Mouse (Mus musculus) intestine, embryonic 15.5 days (tissue): ENCODE measurements at regions not wholly inside any gene's neighbourhood (a gene's known extent, or its start where the extent isn't known, plus 50 kb on each side); places are given as distances from the start of the nearest gene placed in this dataset.

Experiments used
- ATAC-seq: fragments of 200-750 bp; cut with Nextera tagmentation; 2 replicates; pipeline ENCODE4 v1.8.0; 2017; ENCODE audit warnings: moderate TSS enrichment, moderate library complexity
- H3K27ac ChIP-seq: fragments of 300-500 bp; sonication (generic); 2 replicates; pipeline ENCODE4 v1.5.1; 2015; ENCODE audit warnings: mild to moderate bottlenecking, inconsistent platforms
- H3K27me3 ChIP-seq: fragments of 300-500 bp; sonication (generic); replicated peaks from 2 replicates; pipeline ENCODE4 v1.6.1; 2015; ENCODE audit warnings: inconsistent platforms
- H3K36me3 ChIP-seq: fragments of 300-500 bp; sonication (generic); 2 replicates; pipeline ENCODE4 v1.6.1; 2015; ENCODE audit warnings: inconsistent platforms
- H3K4me1 ChIP-seq: fragments of 300-500 bp; sonication (generic); replicated peaks from 2 replicates; pipeline ENCODE4 v1.6.1; 2015; ENCODE audit warnings: inconsistent platforms
- H3K4me2 ChIP-seq: fragments of 300-500 bp; sonication (generic); replicated peaks from 2 replicates; pipeline ENCODE4 v1.6.1; 2015; ENCODE audit warnings: mild to moderate bottlenecking, inconsistent platforms
- H3K4me3 ChIP-seq: fragments of 300-500 bp; sonication (generic); replicated peaks from 2 replicates; pipeline ENCODE4 v1.5.1; 2015; ENCODE audit warnings: inconsistent platforms
- H3K9ac ChIP-seq: fragments of 300-500 bp; sonication (generic); 2 replicates; pipeline ENCODE4 v1.6.1; 2015; ENCODE audit warnings: inconsistent platforms
- H3K9me3 ChIP-seq: fragments of 300-500 bp; sonication (generic); 2 replicates; pipeline ENCODE4 v1.6.1; 2016; ENCODE audit warnings: inconsistent platforms
- WGBS: fragments of 180-500 bp; shearing (Covaris S2); methylation state at CpG from one replicate; pipeline ENCODE4 v1.1.7; 2015; 5-methylcytosine and 5-hydroxymethylcytosine counted together

DNA sequence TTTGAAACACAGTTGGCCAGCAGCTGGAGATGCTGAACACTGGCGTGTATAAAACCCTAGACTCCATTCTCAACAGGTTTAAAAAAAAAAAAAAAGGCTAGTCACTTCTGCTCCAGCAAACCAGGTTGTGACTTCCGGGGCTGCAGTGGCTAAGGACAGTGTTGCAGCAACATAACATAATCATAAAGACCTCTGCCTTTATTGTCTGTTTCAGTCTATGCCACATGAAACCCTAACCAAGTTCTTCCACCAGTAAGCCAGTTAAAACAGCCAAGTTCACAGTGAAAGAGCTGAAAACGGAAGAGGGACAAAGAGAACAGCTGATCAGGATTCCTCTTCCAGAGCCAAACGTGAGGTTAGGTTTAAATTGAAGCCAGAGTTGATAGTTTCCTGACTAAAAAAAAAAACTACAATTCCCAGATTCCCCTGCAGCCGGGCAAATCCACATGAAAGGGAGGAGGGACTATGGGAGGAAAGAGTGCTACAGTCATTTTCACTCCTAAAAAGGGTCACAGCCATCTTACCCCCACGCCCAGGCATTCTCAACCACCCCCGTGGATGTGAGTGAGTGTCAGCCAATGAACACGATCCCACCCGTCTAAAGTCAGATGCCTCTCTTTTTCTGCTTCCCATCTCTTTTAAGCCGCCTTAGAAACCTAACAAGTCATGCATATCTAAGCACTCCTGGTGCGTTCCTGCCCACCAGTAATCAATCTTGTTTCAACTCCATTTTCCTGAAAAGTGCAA is 69.8 kb upstream of the Serbp1 start:
- H3K9ac ChIP-seq, result peak overlapping the region; percentile 32; the same call in 1 of the 2 replicates

DNA sequence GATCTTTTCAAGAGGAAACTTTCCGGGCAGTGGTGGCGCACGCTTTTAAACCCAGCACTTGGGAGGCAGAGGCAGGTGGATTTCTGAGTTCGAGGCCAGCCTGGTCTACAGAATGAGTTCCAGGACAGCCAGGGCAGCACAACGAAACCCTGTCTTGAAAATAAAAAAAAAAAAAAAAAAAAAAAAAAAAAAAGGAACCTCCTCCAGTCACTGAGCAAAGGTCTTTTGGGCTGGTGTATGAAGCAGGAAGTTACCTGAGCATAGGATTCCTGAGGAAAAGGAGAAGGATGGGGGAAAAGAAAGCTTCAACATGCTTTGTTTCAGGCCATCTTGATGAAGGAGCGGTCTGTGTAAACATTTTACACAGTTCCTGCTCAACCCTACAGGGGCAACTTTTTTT is 72.9 kb upstream of the Serbp1 start:
- H3K4me2 ChIP-seq, result no peak overlapping the region
- H3K9me3 ChIP-seq, result no peaks in the 10 kb centered on the region
- ATAC-seq, result no peak
- WGBS, result 80% methylated on average over 6 of the region's 6 CpGs
- H3K4me1 ChIP-seq, result no peaks in the 10 kb centered on the region
- H3K27me3 ChIP-seq, result no peaks in the 10 kb centered on the region
- no peak overlapping the region for H3K4me3 ChIP-seq
- H3K9ac ChIP-seq, result no peak overlapping the region
- H3K36me3 ChIP-seq, result no peaks in the 10 kb centered on the region
- H3K27ac ChIP-seq, result no peak overlapping the region

More for the DNA sequence above, 69.8 kb upstream of the Serbp1 start:
- H3K36me3 ChIP-seq, result no peaks in the 10 kb centered on the region
- ATAC-seq, result peak; percentile 63
- no peaks in the 10 kb centered on the region for H3K27me3 ChIP-seq
- peak overlapping the region; percentile 39 for H3K4me3 ChIP-seq
- H3K4me2 ChIP-seq, result peak overlapping the region; percentile 62
- H3K4me1 ChIP-seq, result 0 out of 2 replicates have a peak, but pooled peaks cover 3% of the 10 kb centered on the region
- H3K27ac ChIP-seq, result 0 out of 2 replicates have a peak overlapping the region, but pooled peaks have one; percentile 11
- 15% methylated on average over 11 of the region's 11 CpGs for WGBS
- no peaks in the 10 kb centered on the region for H3K9me3 ChIP-seq

DNA sequence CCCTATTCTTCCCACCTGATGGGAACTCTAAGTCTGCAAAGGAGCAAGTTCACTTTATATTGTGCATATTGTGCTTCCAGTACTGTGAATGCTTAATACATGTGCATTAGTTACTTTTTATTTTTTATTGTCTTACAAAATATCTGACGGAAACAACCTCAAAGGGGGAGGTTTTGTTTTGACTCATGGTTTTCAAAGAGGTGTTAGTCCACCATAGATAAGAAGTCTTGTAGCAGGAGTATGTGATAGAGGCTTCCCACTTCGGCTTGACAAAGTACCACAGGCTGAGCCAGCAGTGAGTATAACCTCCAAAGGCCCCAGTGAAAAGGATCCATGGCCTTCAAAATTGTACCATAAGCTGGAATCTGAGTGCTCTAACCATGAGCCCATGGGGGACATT is 74.0 kb upstream of the Serbp1 start:
- H3K4me1 ChIP-seq, result no peaks in the 10 kb centered on the region
- no peak overlapping the region for H3K27ac ChIP-seq
- no peaks in the 10 kb centered on the region for H3K9me3 ChIP-seq
- H3K4me3 ChIP-seq, result no peak overlapping the region
- no peaks in the 10 kb centered on the region for H3K27me3 ChIP-seq
- H3K36me3 ChIP-seq, result no peaks in the 10 kb centered on the region
- WGBS, result 86% methylated on average over 2 of the region's 2 CpGs
- ATAC-seq, result no peak
- no peak overlapping the region for H3K4me2 ChIP-seq
- no peak overlapping the region for H3K9ac ChIP-seq

DNA sequence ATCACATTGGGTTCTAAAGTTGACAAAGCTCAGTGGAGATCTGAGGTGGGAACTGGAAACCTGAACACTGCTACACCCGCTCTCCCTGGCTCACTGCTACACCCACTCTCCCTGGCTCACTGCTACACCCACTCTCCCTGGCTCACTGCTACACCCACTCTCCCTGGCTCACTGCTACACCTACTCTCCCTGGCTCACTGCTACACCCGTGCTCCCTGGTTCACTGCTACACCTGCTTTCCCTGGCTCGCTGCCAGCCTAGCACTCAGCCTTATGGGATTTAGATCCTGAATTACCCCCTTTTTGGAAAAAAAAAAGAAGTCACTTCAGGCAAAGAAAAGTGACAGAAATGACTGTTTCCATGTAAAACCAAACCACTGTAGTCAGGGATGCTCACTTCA is 75.2 kb upstream of the Serbp1 start:
- Histone ChIP-seq H3K4me2 (no peak overlapping the region), H3K4me1 (no peaks in the 10 kb centered on the region), H3K9ac (no peak overlapping the region), H3K4me3 (no peak overlapping the region), H3K36me3 (no peaks in the 10 kb centered on the region), H3K9me3 (no peaks in the 10 kb centered on the region), H3K27ac (no peak overlapping the region), H3K27me3 (no peaks in the 10 kb centered on the region)
- ATAC-seq, result no peak
- 59% methylated on average over 3 of the region's 3 CpGs for WGBS

DNA sequence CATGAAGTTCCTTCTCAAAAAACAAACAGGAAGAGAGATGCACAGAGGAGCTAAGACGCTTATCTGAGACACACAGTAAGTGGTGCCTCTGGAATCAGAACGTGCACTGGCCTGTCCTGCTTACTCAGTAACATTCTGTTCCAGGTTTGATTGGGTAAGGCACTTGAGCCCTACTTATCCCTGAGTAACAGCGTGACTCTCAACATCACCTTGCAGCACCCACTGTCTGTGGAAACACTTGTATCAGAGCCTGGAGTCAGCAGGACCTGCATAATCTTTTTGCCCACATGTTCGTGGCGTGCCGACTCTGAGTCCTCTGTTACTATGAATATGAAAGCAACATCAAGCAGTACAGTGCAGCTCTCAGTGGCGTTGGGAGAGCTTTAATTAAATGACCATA is 76.4 kb upstream of the Serbp1 start:
- Histone ChIP-seq H3K9me3 (no peaks in the 10 kb centered on the region), H3K4me1 (no peaks in the 10 kb centered on the region), H3K4me3 (no peak overlapping the region), H3K27ac (no peak overlapping the region), H3K4me2 (no peak overlapping the region), H3K27me3 (no peaks in the 10 kb centered on the region), H3K9ac (no peak overlapping the region), H3K36me3 (no peaks in the 10 kb centered on the region)
- ATAC-seq, result peak; percentile 44; the same call in 1 of the 2 replicates
- 75% methylated on average over 7 of the region's 7 CpGs for WGBS

DNA sequence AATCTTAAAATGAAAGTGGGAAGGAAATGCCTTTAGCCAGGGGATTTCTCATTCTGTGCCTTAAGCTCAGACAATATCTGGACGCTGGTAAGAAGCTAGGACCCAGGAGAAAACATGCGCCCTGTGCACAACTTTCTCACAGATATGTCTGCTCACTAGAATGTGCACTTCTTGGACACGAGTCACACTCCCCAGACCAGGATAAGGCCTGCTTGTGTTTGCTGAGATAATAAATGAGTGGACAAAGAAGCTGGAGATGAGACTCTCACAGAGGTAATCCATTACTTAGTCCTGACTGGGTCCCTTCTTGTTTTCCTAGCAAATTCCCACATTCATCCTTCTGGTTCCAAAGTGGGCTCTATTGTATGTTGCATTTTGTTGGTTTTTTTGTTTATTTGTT is 77.4 kb upstream of the Serbp1 start:
- no peaks in the 10 kb centered on the region for H3K27me3 ChIP-seq
- no peaks in the 10 kb centered on the region for H3K4me1 ChIP-seq
- H3K9me3 ChIP-seq, result no peaks in the 10 kb centered on the region
- ATAC-seq, result no peak
- H3K4me2 ChIP-seq, result no peak overlapping the region
- H3K4me3 ChIP-seq, result no peak overlapping the region
- 72% methylated on average over 3 of the region's 3 CpGs for WGBS
- H3K27ac ChIP-seq, result no peak overlapping the region
- no peak overlapping the region for H3K9ac ChIP-seq
- no peaks in the 10 kb centered on the region for H3K36me3 ChIP-seq

DNA sequence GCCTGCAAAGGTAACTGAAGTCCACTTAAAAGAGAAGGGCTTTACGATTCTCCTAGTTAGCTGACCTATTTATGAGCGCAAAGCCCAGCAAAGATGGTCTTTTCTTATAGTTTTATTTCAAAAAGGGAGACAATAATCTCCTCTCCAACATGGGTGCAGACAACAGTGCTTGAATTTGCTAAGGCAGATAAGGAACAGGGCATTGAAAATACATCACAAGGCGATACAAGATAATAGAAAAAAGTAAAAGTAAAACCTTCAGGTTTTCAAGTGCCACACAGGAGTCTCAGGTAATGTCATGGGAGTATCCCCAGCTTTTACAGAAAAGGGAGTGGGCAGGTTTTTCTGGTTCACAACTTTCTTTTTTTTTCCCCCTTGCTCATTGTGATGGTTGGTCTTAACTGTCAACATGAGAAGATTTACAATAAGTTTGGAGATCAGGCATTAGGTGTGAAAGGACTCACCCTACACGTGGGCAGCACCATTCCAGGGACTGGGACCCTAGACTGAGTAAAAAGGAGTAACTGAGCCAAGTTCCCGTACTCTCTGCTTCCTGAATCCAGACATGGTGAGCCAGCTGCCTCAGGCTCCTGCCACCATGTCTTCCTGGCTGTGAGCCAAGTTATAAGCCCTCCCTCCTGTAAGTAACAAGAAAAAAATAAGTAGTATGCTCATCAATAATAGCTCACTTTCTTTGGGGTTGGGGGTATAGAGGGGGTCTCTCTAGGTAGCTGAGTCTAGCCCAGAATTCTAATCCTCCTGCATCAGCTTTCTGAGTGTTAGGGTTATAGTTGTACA is 78.1 kb upstream of the Serbp1 start:
- no peak for ATAC-seq
- no peak overlapping the region for H3K27ac ChIP-seq
- no peaks in the 10 kb centered on the region for H3K9me3 ChIP-seq
- no peaks in the 10 kb centered on the region for H3K4me1 ChIP-seq
- no peak overlapping the region for H3K9ac ChIP-seq
- H3K4me3 ChIP-seq, result no peak overlapping the region
- no peaks in the 10 kb centered on the region for H3K27me3 ChIP-seq
- H3K36me3 ChIP-seq, result no peaks in the 10 kb centered on the region
- WGBS, result 64% methylated on average over 5 of the region's 5 CpGs
- H3K4me2 ChIP-seq, result no peak overlapping the region

DNA sequence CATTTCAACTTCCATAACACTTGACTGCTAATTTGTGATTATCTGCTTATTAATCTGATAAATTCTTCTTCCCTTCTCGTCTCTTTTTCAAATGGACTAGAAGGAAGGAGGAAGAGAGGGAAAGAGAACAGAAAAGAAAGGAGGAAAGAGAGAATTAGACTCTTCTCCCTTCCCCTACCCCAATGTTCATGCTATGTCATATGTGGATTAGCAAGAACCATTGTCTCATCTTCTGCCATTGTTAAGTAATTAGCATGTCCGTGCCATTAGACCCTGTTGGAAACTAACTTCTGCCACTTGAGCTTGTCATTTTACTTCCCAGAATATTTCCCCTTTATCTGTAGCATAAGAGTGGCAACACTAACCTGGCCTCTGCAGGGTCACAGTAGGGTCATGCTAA is 78.8 kb upstream of the Serbp1 start:
- Histone ChIP-seq H3K36me3 (no peaks in the 10 kb centered on the region), H3K9me3 (no peaks in the 10 kb centered on the region), H3K4me1 (no peaks in the 10 kb centered on the region), H3K27ac (no peak overlapping the region), H3K4me3 (no peak overlapping the region), H3K9ac (no peak overlapping the region), H3K27me3 (no peaks in the 10 kb centered on the region), H3K4me2 (no peak overlapping the region)
- no peak for ATAC-seq
- 23% methylated on average over 2 of the region's 2 CpGs for WGBS

DNA sequence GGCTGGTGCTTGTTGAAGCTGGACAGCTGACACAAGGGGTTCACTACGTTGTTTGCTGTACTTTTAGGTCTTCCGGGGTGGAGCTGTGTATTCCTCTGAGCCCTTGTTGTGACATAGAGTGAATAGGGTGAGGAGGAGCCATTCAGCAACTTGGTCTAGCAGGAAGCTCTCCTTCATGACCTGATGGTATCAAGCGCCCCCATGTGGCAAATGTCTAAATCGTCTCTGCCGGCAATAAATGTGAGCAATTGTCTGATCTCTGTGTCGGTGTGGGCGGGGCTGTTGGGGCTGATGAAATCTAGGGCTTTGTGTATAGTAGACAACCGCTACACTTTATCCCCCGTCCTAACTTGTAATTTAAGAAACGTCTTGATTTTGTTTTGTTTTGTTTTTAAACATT is 79.2 kb upstream of the Serbp1 start:
- Histone ChIP-seq H3K36me3 (no peaks in the 10 kb centered on the region), H3K27me3 (no peaks in the 10 kb centered on the region), H3K9me3 (no peaks in the 10 kb centered on the region), H3K4me2 (peak overlapping the region; percentile 38), H3K4me3 (no peak overlapping the region), H3K27ac (no peak overlapping the region), H3K9ac (no peak overlapping the region), H3K4me1 (no peaks in the 10 kb centered on the region)
- 3% methylated on average over 10 of the region's 10 CpGs for WGBS
- ATAC-seq, result peak; percentile 87

DNA sequence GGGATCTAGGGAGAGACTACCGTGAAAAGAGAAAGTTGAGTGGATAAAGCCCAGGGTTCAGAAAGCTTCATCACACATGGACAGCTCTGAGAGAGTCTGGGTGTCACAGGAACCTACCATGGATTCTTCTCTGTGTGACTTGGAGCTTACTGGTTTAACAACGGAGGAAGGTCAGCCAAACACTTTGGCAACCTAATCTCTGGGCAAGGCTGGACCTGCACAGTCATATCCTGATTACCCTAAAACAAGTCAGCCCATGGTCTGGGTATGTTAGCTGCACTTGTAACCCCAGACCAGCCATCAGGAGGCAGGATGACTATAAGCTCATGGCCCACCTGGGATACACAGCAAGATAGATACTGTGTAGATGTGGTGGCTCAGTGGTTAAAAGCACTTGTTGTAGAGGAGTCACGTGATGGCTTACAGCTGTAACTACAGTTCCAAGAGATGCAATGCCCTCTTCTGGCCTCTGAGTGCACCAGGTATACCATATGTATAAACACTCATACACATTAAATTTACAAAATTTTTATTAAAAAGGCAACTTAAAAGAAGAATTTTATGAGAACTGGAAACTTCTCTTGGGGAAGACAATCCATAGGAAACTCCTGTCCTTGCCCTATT is 85.0 kb upstream of the Serbp1 start:
- Histone ChIP-seq H3K4me3 (no peak overlapping the region), H3K27me3 (no peaks in the 10 kb centered on the region), H3K36me3 (no peaks in the 10 kb centered on the region), H3K9me3 (no peaks in the 10 kb centered on the region), H3K4me1 (no peaks in the 10 kb centered on the region), H3K27ac (no peak overlapping the region), H3K4me2 (no peak overlapping the region), H3K9ac (no peak overlapping the region)
- no peak for ATAC-seq
- 80% methylated on average over 3 of the region's 3 CpGs for WGBS

DNA sequence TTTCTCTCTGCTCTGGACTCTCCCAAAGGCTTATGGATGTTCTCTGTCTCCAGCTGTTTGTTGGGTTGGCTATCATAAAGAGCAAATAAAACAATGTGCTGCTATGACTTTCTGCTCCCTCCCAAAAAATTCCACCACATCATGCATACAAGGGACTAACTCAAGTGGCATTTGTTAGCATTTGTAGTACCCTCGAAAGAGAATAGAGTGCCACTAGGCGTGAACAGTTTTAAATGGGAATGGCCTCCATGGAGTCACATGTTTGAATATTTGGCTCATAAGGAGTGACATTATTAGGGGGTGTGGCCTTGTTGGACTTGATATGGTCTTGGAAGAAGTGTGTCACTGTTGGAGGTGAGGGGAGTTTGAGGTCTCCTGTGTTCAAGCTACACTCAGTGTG is 86.5 kb upstream of the Serbp1 start:
- no peak for ATAC-seq
- Histone ChIP-seq H3K27me3 (no peaks in the 10 kb centered on the region), H3K36me3 (no peaks in the 10 kb centered on the region), H3K9me3 (no peaks in the 10 kb centered on the region), H3K27ac (no peak overlapping the region), H3K4me3 (no peak overlapping the region), H3K4me1 (0 out of 2 replicates have a peak, but pooled peaks cover 4% of the 10 kb centered on the region), H3K4me2 (no peak overlapping the region), H3K9ac (no peak overlapping the region)
- WGBS, result 95% methylated on average over 2 of the region's 2 CpGs

DNA sequence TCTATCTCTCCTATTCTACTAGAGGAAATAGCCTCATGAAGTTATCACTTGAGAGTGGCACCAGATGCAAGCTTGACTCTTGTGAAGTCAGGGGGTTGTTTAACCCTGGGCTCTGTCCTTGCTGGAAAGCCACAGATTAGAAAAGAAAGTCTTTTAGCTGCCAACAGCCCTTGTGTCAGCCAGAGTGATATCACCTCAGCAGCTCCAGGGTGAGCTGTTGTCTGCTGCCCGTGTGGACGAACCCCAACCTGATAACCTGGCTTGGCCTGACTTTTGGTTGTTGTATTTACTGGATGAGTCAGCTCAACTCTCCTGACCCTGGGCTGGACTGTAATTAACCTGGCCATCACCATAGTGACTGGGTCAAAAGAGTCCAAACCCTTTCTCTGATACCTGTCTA is 88.6 kb upstream of the Serbp1 start:
- peak; percentile 44 for ATAC-seq
- H3K36me3 ChIP-seq, result no peaks in the 10 kb centered on the region
- H3K9ac ChIP-seq, result no peak overlapping the region
- no peak overlapping the region for H3K4me2 ChIP-seq
- no peak overlapping the region for H3K4me3 ChIP-seq
- H3K27me3 ChIP-seq, result no peaks in the 10 kb centered on the region
- no peak overlapping the region for H3K27ac ChIP-seq
- no peaks in the 10 kb centered on the region for H3K9me3 ChIP-seq
- peaks cover 4% of the 10 kb centered on the region; the same call in 1 of the 2 replicates for H3K4me1 ChIP-seq
- WGBS, result 61% methylated on average over 2 of the region's 2 CpGs
